Mouse (Mus musculus): ENCODE data around the gene Kif3b.

DNA sequence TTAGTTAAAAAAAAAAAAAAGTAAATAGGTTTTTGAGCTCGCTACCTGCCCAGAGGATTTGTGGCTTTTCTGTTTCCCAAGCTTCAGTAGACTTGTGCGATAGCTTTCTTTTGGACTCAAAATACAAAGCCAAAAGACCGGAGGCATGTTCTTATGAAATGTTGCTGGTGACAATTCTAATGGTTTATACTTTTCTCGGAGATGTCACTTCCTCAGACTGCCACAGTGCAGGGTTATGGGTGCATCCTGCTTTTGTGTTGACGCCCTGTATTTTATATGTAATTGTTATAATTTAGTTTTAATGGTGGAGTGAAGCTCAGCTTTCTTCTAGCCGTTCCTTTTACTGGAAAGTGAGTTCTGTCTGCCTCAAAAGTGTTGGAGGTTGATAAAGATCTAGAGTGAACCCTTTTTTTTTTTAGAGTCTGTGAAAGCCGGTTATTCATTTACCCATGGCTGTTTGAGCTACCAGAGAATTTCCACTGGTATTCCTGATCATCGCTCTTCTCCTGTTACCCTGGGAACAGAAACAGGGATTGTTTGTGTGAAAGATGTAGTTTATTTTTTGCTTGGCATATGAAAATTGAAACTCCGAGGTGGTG, 56.1 kb downstream of the Kif3b start:
- TF ChIP-seq CTCF (IDR thresholded peaks at IDR 0.05; ENCODE audit: borderline replicate concordance, extremely low read depth, insufficient read depth, insufficient read length), result no peak
- TF ChIP-seq POLR2A (IDR thresholded peaks at IDR 0.05; ENCODE audit: borderline replicate concordance, extremely low read depth, insufficient read depth, insufficient read length, poor library complexity, severe bottlenecking), result no peak

Data from brain, embryonic 14.5 days (tissue).